Mouse (Mus musculus) cerebellum, adult 2 months (tissue): Measurements from ENCODE around the gene Ifitm6.

ENCODE experiments used
- CTCF ChIP-seq: fragments of 200-500 bp; IDR thresholded peaks from 2 replicates; pipeline ENCODE4 v1.5.1; 2011; ENCODE audit warnings: low read depth, mild to moderate bottlenecking, control low read depth, low read length, moderate library complexity, borderline replicate concordance; ENCODE audit not compliant: insufficient read depth
- POLR2A ChIP-seq: fragments of 200-500 bp; IDR thresholded peaks from 2 replicates; pipeline ENCODE4 v1.6.1; 2011; ENCODE audit warnings: low read length, control low read depth, borderline replicate concordance; ENCODE audit not compliant: insufficient read depth

- TF ChIP-seq CTCF (no peak), POLR2A (no peak)
These were observed 18.6 kb downstream of the Ifitm6 start for GRCm38 (mm10) chr7:140998853-140999700.
